Mouse (Mus musculus) frontal cortex, adult 2 months (tissue): ENCODE measurements at regions not wholly inside any gene's neighbourhood (a gene's known extent, or its start where the extent isn't known, plus 50 kb on each side); places are given as distances from the start of the nearest gene placed in this dataset.
A peak's percentile ranks its signal among the peaks of the same experiment; 100 is the strongest.

Experiments used
- DNase-seq, 2 experiments: peaks; one replicate each; pipeline ENCODE4 v3.0.0; 2022; ENCODE audit warnings: low spot score in 1 of 2; ENCODE audit errors: extremely low spot score in 1 of 2

- DNase-seq, result no peak
Observed at GRCm38 (mm10) chr13:71874986-71875385, 88.5 kb downstream of the Irx1 start.

- DNase-seq, result no peak
Observed at GRCm38 (mm10) chr13:71868763-71869162, 94.8 kb downstream of the Irx1 start.

DNA sequence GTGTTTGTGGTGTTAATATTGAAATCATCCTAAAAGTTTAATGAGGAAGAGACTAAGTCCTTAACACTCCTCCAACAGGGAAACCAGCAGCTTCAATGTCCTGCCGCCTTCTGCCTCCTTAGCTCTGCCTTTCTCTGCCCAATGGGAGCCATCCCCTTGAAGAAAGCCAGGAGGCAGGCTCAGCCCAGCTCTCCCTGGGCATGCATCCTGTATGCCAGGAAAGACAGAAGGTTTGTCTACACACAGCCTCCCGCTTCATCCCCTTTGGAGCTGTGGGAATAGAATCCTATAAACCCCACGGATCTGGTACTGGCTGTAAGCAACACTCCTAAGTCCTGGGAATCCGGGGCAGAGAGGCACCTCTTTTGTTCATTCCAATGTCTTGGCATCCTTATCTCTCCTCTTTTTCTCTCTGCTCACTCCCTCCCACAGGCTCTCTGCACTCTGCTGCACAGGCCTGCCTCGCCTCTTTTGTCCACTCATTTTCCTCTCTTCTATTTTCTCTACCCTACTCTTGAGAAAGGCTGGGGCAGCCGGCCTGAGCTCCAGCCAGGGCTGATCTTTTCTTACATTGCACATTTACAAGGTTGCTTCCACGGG, 110.0 kb downstream of the Irx1 start:
- DNase-seq, result peak in 1 of 2 experiments; percentile 14

DNA sequence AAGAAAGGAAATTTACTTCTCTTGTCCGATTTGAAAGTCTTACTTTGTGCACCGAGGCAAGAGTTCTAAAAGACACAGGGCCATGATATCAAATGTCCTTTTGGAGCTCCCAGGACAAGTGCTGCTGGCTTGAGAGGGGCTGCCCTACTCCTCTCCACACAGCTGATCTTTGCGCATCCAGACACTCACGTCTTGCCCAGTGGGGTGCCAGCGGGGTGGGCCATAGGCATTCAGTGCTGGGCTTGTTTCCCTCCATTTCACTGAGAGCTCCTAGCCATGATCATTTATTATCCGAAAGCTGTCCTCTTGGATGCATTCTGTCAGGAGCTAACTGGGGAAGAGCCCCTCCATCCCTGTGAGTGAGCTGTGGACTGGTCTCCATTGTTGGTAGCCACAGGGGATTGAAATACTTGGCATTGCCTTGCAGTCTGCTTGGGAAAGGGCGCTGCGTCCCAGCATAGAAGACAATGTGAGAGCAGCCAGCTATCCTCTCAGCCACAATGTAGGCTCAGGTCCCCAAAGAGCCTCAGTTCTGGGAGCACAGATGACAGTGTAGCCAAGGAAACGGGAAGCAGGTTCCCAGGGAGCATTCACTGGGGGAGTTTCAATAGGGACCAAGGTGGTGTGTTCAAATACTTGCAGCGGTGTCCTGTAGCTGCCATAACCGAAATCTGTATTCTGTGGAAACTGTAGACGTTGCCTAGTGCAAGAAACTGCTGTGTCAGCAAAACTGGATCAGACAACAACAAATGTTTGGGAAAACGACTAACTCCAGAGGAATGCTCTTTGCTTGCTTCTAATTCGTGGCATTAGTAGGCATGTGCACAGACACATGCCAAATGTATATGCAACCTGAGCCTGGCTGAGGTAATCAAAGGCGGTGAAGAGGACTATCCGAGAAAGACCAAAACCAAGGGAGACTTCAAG, 159.2 kb downstream of the Irx1 start:
- DNase-seq, result no peak

- no peak for DNase-seq
Observed at GRCm38 (mm10) chr13:71798288-71798687, 165.2 kb downstream of the Irx1 start.

GRCm38 (mm10) chr13:71784740-71785139, 178.8 kb downstream of the Irx1 start:
- no peak for DNase-seq

GRCm38 (mm10) chr13:71747003-71747965, 216.2 kb downstream of the Irx1 start:
- DNase-seq, result no peak

DNA sequence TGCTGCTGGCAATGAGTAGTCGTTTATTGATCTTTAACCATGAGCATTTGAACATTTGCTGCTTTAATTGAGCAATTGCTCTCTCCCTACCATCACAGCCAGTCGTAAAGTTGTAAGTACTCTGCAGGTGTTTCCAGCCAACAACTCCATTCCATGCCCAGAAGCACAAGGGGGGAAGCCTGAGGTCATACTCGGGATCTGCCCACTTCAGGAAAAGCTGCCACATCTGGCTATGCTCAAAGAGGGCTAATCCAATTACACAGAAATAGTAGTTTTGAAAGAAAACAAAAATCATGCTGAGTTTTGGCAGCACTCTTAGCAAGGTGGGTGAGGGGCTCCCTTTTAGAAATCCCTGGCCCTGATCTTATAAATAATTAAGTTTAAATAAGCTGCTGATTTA, 217.0 kb downstream of the Irx1 start:
- DNase-seq, result no peak

DNA sequence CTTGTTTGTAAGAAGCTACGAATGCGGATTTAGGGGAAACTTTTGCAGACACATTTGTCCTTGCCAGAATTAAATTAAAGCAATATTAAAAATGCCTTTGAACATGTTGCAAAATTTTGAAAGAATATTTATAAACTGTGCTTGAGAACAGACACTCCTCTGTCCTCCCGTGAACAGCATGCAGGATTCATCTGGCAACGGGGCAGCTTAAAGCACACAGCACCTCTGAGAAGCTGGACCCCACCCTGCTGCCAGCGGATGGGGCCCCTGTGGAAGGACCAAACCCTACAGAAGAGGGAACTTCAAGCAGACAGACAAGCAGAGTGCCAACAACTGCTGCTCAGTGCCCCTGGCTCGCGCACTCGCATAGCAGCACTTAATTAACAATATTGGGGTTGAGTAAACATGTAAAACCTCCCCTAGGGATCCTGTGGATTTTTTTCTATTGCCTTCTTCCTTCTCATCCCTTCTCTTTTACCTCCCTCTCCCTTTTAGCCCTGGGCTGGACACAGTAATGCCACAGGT, 226.6 kb downstream of the Irx1 start:
- DNase-seq, result no peak

- no peak for DNase-seq
Observed at GRCm38 (mm10) chr13:71734261-71734660, 229.3 kb downstream of the Irx1 start.

- no peak for DNase-seq
Observed at GRCm38 (mm10) chr13:71733360-71733759, 230.2 kb downstream of the Irx1 start.

DNA sequence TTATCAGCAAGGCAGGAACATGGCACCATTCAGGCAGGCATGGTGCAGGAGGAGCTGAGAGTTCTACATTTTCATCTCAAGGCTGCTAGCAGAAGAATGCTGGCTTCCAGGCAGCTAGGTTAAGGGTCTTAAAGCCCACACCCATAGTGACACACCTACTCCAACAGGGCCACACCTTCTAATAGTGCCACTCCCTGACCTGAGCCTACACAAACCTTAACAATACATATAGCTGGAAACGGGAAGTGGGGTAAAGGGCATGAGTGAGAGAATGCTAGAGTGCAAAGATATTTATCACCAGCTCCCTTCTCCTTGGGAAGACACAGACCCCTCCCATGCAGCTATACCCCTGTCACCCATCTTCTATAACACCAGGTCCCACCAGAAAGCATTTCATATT, 230.6 kb downstream of the Irx1 start:
- DNase-seq, result no peak

GRCm38 (mm10) chr13:71690069-71690817, 273.3 kb downstream of the Irx1 start:
- DNase-seq, result no peak

DNA sequence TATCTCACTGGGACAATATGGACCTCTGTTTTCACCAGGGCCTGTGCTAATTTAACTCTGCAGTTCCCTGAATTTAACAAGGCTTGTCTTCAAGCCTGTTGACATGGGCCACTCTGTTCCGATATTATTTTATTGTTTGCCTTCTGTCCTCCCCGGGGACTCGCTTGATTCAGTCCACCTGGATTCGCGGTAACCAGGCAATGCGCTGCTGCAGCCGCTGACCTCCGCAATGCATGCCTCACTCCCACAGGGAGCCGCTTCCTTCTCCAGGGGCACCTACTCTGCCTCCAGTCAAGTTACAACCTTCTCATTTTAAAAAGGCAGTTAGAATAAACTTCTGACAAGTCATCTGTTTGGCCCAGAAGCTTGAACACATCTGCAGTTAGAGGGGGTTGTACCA, 274.3 kb downstream of the Irx1 start:
- no peak for DNase-seq

GRCm38 (mm10) chr13:71676081-71676624, 287.4 kb downstream of the Irx1 start:
- no peak for DNase-seq

GRCm38 (mm10) chr13:71669956-71670739, 293.4 kb downstream of the Irx1 start:
- peak in 1 of 2 experiments; percentile 7 for DNase-seq

DNA sequence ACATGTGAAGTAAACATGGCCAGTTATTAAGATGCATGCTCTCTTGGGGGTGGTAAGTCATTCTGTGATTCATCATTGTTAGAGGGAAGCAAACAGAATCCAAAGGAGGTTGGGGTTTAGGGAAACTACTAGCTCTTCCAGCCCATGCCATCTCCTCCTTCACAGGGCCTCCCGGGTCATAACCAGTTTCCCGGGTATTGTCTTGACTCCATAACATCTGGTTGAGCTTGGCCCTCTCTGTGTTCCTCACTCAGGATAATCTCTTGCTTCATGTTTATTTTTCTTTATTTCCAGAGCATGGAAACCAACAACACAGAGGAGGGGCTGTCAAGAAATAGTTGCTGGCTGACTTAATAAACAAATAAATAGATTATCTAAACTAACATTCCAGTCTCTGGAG, 295.3 kb downstream of the Irx1 start:
- no peak for DNase-seq

DNA sequence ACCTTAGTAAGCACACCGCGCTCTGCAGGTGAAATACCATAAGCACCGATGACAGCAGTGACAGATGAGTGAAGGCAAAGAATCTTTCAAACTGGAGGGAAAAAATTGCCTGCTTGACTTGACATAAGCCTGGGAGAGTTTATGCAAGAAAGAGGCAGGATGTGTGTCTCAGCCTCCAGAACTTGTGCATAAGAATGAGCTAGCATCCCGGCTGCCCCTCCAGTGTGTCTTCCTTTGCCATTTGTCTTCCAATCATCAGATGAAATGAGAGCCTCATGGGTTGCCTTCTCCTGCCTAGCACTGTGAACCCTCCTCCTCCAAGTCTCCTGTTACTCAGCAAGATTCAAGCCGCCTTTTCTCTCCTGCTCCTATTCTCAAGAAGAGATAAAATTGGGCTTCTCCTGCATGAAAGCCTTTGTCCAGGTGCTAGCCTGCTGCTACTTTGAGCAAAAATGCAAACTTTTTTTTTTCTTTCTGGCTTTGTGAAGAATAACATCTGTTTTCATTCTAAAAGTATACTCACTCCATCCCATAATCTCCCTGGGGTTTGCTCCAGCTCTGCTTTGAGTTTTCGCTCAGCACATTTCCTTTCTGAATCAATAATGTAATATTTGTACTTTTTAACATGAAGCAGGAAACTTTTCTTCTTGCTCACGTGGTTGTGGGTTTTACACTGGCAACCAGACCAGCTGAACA, 298.2 kb downstream of the Irx1 start:
- no peak for DNase-seq
